Mouse (Mus musculus) adrenal gland, postnatal 14 days (tissue): ENCODE measurements at regions not wholly inside any gene's neighbourhood (a gene's known extent, or its start where the extent isn't known, plus 50 kb on each side); places are given as distances from the start of the nearest gene placed in this dataset.
"Not testable (repeated sequence)": the region's sequence is repeated elsewhere in the genome, so short reads cannot be mapped to it uniquely, and the experiment has no call there.

ENCODE experiments used
- DNase-seq: peaks from one replicate; pipeline ENCODE4 v3.0.0; 2021; ENCODE audit warnings: mixed read lengths

GRCm38 (mm10) chr3:137217926-137218325 is 122.9 kb upstream of the Emcn start:
- no peak for DNase-seq

DNA sequence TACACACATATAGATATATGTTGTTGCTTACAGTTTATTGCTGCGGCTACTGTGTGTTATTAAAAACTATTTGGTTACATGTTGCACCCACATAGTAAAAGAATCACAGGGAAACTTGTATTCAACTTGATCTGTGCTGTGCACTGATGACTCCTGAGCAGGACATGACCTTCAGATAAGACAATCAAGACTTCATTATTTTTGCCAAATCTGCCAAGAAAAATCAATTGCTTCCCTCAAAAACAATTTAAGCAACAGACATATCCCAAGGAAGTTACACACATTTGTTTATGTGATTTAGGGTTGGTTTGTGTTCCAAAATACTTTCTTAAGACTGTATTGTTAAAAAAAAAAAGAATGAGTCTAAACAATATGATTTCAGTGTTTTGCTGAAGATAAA is 114.7 kb upstream of the Emcn start:
- DNase-seq = no peak

DNA sequence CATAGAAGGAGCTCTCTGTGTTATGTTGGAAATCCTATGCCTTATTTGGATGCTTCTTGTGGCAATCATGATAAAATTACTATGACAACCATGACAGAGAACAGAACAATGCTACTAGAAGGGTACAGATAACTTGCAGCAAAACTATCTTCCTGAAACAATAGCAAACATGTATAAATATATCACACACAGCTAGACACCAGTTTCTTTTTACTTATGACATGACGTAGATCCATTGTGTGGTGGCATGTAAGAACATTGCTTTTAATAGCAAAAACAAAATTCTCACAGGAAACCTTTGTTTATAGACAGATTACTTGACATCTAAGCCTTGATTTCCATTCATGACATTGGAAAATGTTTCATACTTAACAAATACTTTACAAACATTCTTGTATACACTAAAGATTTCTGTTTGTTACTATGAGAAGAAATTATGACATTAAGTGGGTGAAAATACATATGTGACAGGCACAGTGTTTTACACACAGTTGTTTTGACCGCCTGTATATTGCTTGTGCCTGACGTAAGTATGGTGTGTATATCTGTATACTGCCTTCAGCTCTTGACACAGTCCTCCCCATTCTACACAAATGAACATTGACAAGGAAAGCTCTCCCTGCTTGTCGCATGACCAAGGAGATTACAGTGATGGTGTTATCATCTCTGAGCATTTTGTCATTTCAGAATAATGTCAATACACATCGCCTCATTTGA is 113.6 kb upstream of the Emcn start:
- DNase-seq = no peak

GRCm38 (mm10) chr3:137228416-137228815 is 112.5 kb upstream of the Emcn start:
- no peak for DNase-seq

DNA sequence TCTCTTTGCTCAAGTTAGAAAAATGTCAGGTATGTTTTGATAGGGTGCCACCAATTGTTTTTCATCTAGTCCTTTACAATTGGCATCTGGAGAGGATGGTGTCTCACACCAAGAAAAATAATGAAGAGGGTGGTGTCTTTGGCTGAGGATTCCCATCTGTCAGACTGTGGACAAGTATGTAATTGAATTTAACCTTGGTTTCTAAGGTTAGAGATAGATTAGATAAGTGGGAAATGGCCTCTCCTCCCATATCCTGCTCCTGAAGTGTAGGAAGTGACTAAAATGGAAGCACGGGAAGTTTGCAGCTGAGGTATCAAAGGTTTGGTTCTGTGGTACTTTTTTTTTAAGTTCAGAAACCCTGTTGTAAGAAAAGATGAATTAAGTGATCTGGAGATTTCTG is 98.0 kb upstream of the Emcn start:
- no peak for DNase-seq

GRCm38 (mm10) chr3:137263907-137264306 is 77.0 kb upstream of the Emcn start:
- DNase-seq = no peak

DNA sequence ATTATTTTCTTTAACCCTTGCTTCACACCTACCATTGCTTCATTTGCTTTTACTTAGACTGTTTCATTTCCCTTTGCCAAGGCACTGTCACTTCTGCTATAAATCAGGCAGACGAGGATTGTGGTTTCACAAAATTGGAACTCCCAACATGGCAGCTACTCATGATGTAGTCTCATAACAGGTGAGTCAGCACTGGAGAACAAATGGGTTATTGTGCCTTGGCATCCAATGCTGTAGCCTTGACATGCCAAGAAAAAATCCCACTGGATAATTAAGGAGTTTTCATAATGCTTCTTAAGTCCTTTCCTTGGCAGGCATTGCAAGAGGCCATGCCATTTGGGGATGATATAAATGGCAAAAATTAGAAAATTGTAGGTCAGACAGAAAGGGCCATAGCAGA is 73.1 kb upstream of the Emcn start:
- no peak for DNase-seq

DNA sequence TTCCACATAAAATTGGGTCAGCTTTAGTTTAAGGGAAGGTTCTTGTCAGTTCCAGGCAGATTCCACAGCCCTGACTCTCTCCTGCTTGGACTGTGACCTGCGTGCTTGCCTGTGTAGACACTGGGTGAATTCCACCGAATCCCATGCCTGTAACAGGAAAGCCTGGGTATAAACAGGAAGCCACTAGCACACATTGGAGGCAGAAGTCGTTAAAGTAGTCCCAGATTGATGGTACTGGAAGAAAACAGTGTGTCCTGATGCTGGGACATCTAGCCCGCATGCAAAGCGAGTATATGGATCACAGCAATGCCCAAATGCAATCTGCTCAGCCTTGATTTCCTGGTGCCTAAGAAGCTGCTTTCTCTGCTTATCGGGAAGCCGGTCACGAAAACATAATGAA is 65.4 kb upstream of the Emcn start:
- DNase-seq = peak; percentile 8

DNA sequence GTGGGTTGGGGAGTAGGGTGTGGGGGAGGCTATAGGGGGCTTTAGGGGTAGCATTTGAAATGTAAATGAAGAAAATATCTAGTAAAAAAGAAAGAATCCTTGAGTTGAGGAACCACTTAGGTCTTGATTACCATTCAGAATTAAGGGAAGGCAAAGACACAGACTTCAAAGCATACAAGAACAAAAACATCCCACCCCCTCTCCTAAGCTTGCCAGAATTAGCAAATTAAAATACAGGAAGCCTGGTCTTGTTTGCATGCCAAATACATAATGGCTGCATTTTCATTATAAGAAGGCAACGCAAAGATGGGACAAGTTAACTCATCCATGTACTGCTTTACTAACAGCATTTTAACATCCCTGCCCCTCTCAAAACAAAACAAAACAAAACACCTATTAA is 61.6 kb upstream of the Emcn start:
- no peak for DNase-seq

- DNase-seq = peak; percentile 11
Measured at GRCm38 (mm10) chr3:137281052-137281451, 59.8 kb upstream of the Emcn start.

DNA sequence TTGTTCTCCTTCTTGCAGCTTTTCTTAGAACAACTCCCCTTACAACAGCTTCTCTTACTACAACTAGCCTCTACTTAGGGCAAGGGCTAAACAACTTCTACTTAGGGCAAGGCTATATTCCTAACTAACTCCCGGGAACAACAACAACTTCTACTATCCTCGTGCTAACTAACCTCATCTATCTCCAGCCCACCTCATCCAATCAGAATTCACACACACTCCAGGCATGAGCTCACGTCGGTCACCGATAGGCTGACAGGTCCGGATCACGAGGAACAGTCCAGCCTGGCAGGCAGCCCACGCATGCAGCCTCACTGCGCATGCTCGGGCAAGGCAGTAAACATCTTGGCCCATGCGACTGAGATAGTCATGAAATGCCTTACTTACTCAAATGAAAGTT is 53.3 kb upstream of the Emcn start:
- not testable (repeated sequence) for DNase-seq

GRCm38 (mm10) chr3:137288301-137288942 is 52.4 kb upstream of the Emcn start:
- no peak for DNase-seq

DNA sequence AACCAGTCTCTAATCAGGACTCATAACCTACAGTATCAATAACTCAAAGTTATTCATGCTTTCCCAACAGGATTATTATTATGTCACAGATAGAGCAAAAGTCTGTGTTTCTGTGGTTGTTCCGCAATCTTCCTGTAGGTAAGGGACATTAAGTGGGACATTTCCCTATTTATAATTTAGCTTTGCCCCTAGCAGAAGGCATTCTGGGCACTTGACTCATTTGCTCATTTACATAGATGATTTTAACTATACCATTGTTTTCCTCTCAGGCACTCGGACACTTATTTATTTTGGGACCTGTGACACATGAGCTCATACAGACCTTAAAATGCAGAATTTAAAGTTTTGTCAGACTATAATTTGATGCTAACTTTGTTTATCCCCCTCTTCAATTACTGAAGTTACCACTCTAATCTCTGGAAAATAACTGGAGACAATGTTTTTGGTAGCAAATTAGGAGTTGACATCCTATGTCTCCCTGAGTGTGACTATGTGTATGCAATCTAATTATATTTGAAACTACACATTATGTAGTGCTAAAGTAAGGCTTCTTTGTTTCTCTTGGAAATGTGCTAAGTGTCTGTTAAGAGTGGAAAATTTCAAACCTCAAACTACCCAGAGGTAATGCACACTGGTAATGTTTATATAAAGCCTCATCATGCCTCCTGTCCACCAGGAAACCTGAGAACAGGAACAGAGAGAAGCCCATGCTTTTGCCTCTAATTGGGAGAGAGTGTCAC is 51.8 kb upstream of the Emcn start:
- no peak for DNase-seq

DNA sequence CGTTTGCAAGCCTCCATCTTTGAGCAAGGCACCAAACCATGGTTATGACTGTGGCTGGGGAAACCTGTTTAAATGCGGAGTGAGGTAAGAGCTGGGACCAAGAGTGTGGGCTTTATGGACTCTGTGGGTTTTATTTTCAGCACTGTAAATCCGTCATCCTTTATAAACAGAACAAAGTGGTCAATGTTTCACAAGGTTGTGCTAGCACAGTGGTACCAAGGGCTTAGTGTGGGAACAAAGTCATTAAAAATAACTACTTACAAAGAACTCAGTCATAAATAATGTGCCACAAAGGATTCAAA is 51.2 kb upstream of the Emcn start:
- DNase-seq = no peak
